Mouse (Mus musculus) myocyte (in vitro differentiated cells): Measurements from ENCODE around the gene Phf13.

Source experiments
- CEBPB ChIP-seq: IDR thresholded peaks from 2 replicates; pipeline ENCODE4 v1.6.1; 2011; ENCODE audit warnings: mild to moderate bottlenecking, moderate library complexity; ENCODE audit not compliant: poor library complexity, insufficient read depth, severe bottlenecking
- E2F4 ChIP-seq: IDR thresholded peaks from one replicate; pipeline ENCODE4 v1.6.1; 2011; ENCODE audit warnings: mild to moderate bottlenecking, control low read depth, moderate library complexity; ENCODE audit not compliant: insufficient read depth
- MYOD1 ChIP-seq, 3 experiments: IDR thresholded peaks; one replicate each; pipeline ENCODE4 v1.6.1; 2011; ENCODE audit warnings: control low read depth in 2 of 3, low read depth in 2 of 3, mild to moderate bottlenecking in 2 of 3, moderate library complexity in 1 of 3; ENCODE audit not compliant: insufficient read length in 2 of 3, control insufficient read depth in 1 of 3
- MYOG ChIP-seq, 3 experiments: IDR thresholded peaks; one replicate each; pipeline ENCODE4 v1.6.1; 2011; ENCODE audit warnings: control low read depth in 2 of 3, low read depth in 2 of 3, mild to moderate bottlenecking in 2 of 3; ENCODE audit not compliant: insufficient read length in 2 of 3, control insufficient read depth in 1 of 3, insufficient read depth in 1 of 3
- POLR2A ChIP-seq: IDR thresholded peaks from one replicate; pipeline ENCODE4 v1.6.1; 2011; ENCODE audit warnings: low read depth, mild to moderate bottlenecking, control low read depth, moderate library complexity; ENCODE audit not compliant: insufficient read length
- POLR2AphosphoS2 ChIP-seq: IDR thresholded peaks from one replicate; pipeline ENCODE4 v1.6.1; 2011; ENCODE audit warnings: low read depth, control low read depth; ENCODE audit not compliant: insufficient read length
- SRF ChIP-seq: IDR thresholded peaks from one replicate; pipeline ENCODE4 v1.6.1; 2011; ENCODE audit warnings: low read depth; ENCODE audit not compliant: control insufficient read depth, insufficient read length
- TCF12 ChIP-seq: IDR thresholded peaks from one replicate; pipeline ENCODE4 v1.6.1; 2011; ENCODE audit warnings: mild to moderate bottlenecking, control low read depth; ENCODE audit not compliant: poor library complexity, insufficient read depth, severe bottlenecking
- TCF3 ChIP-seq: IDR thresholded peaks from one replicate; pipeline ENCODE4 v1.6.1; 2011; ENCODE audit warnings: low read depth, control low read depth; ENCODE audit not compliant: insufficient read length
- USF1 ChIP-seq: IDR thresholded peaks from one replicate; pipeline ENCODE4 v1.6.1; 2011; ENCODE audit warnings: low read depth, mild to moderate bottlenecking, control low read depth, moderate library complexity

DNA sequence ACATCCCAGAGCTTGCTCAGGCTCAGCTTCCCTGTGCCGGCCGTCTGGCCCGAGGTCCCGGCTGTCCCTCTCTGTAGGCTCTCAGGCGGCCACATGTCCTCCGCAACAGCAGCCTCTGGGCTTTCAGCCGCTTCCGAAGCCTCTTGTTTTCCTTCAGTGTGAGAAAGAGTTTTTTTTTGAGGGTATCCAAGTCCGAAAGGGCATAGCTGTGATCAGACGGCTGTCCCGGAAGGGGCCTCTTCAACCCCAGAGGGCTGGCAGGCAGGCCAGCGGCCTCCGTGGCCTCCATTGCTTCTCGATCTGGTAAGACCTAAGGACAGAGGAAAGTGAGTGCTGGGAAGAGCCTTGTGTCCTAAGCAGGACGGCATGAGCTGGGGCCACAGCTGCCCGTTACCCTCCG, 13.0 kb downstream of the Phf13 start:
- TF ChIP-seq TCF12 (no peak), USF1 (no peak), SRF (no peak), POLR2A (no peak), MYOD1 (IDR thresholded peaks at IDR 0.05; ENCODE audit: control insufficient read depth in 1 of 3, insufficient read length in 2 of 3, low read depth in 2 of 3) (no peak), POLR2AphosphoS2 (no peak), E2F4 (no peak), MYOG (IDR thresholded peaks at IDR 0.05; ENCODE audit: control insufficient read depth in 1 of 3, insufficient read depth in 1 of 3, insufficient read length in 2 of 3, low read depth in 2 of 3) (no peak), CEBPB (no peak), TCF3 (no peak)
